Mouse (Mus musculus) heart, embryonic 16.5 days (tissue): ENCODE measurements around the gene Ehmt1. TPM values are rescaled to one million over a fixed set of nuclear protein-coding genes. Genes with fewer than 3 reads are reported as not detected.

Experiments
- ATAC-seq: fragments of 200-750 bp; cut with Nextera tagmentation; replicated peaks from 2 replicates; pipeline ENCODE4 v1.8.0; 2017; ENCODE audit warnings: moderate number of reproducible peaks; ENCODE audit not compliant: insufficient read depth, low FRiP score; ENCODE audit errors: extremely low read depth
- H3K27ac ChIP-seq: fragments of 300-500 bp; sonication (generic); 2 replicates; pipeline ENCODE4 v1.5.1; 2014; ENCODE audit warnings: mild to moderate bottlenecking, low read length, control low read depth, moderate library complexity
- H3K27me3 ChIP-seq: fragments of 300-500 bp; sonication (generic); 2 replicates; pipeline ENCODE4 v1.6.1; 2014; ENCODE audit warnings: low read length, mixed read lengths; ENCODE audit not compliant: control insufficient read depth, insufficient read depth
- H3K36me3 ChIP-seq: fragments of 300-500 bp; sonication (generic); 2 replicates; pipeline ENCODE4 v1.6.1; 2014; ENCODE audit not compliant: control insufficient read depth, insufficient read depth
- H3K4me1 ChIP-seq: fragments of 300-500 bp; sonication (generic); 2 replicates; pipeline ENCODE4 v1.6.1; 2014; ENCODE audit warnings: low read length, mixed read lengths; ENCODE audit not compliant: control insufficient read depth, insufficient read depth
- H3K4me2 ChIP-seq: fragments of 300-500 bp; sonication (generic); 2 replicates; pipeline ENCODE4 v1.6.1; 2014; ENCODE audit warnings: low read depth, mild to moderate bottlenecking, control low read depth, low read length
- H3K4me3 ChIP-seq: fragments of 300-500 bp; sonication (generic); 2 replicates; pipeline ENCODE4 v1.5.1; 2014; ENCODE audit warnings: mild to moderate bottlenecking, control low read depth, low read length
- H3K9ac ChIP-seq: fragments of 300-500 bp; sonication (generic); 2 replicates; pipeline ENCODE4 v1.6.1; 2014; ENCODE audit warnings: low read length, control low read depth
- H3K9me3 ChIP-seq: fragments of 300-500 bp; sonication (generic); replicated peaks from 2 replicates; pipeline ENCODE4 v1.6.1; 2016; ENCODE audit warnings: low read length; ENCODE audit not compliant: control insufficient read depth
- WGBS: fragments of 180-500 bp; shearing (Covaris S2); extraction: QIAGEN DNeasy Blood & Tissue Kit; methylation state at CpG from one replicate; pipeline ENCODE4 v1.1.7; 2014; 5-methylcytosine and 5-hydroxymethylcytosine counted together
- polyA plus RNA-seq: library from polyadenylated mRNA; unstranded; fragments of >200 nt; fragmentation: Nextera tagmentation; extraction: Ambion mirVana; gene quantifications from 2 replicates; pipeline ENCODE4 v1.2.1, GENCODE M21; 2015

The Ehmt1 gene
- polyA plus RNA-seq, 1 experiment from 2014 or later = 49.0 TPM

DNA sequence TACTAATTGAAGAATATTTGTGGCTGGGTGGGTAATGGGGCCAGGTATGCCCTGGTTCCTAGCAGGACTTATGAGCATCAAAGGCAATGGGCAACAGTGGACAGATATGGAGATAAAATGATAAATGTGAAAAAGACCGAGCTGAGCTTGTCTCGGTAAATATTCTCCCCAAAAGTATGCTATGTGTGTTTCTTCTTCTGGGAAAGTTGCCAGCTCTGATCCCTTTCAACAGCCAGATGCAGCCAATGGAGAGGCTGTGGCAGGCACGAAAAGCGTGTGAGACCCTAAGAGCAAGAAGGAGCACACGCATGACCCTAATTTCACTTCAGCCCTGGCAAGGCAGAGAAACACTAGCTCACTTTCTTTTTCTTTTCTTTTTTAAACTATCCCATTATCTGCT lies 18.4 kb downstream of the Ehmt1 start:
- Histone ChIP-seq H3K27ac (no peak overlapping the region), H3K9ac (no peak overlapping the region), H3K4me2 (no peak overlapping the region), H3K4me1 (peaks cover 21% of the 10 kb centered on the region), H3K27me3 (no peaks in the 10 kb centered on the region), H3K4me3 (no peak overlapping the region), H3K36me3 (no peaks in the 10 kb centered on the region), H3K9me3 (no peaks in the 10 kb centered on the region)
- WGBS = 29% methylated on average over 5 of the region's 5 CpGs
- ATAC-seq = no peak

DNA sequence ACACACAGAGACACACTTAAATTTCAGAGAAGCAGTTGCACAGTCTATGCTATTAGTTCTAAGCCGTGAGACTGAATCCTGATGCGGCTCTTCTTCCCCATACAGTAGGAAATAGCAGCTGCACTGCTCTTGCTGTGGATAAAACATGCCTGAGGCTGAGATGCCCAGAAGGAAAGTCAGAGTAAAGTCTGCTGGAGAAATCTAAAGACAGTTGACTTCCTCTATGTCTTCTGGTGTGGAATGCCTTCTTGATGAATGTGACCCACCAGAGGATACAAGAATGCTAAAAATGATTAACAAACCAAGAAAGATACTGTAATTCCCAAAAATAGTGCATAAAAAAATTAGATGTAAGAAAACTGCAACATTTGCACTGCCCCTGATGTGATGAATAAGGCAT lies 20.1 kb downstream of the Ehmt1 start:
- Histone ChIP-seq H3K27ac (no peak overlapping the region), H3K27me3 (no peaks in the 10 kb centered on the region), H3K9me3 (no peaks in the 10 kb centered on the region), H3K4me3 (no peak overlapping the region), H3K4me1 (peaks cover 15% of the 10 kb centered on the region), H3K9ac (no peak overlapping the region), H3K36me3 (no peaks in the 10 kb centered on the region), H3K4me2 (no peak overlapping the region)
- no peak for ATAC-seq
- 92% methylated on average over 2 of the region's 2 CpGs for WGBS

DNA sequence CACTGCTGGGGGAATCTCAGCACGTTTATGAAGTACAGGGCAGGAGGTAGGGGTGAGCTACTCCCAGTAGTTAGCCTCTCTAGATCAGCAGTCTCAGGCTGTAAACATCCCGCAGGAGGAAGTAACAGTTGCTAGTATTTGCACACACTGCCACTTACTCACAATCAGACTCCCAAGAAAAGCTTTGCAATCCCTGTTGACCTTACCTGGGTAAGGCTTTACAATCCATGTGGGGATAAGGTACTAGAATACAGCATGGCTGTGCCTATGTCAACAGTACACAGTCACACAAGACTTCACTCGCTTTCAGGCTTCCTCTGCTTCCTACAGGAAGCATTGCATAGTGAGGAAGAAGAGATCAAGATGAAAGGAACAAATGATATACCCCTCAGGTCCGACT lies 22.7 kb downstream of the Ehmt1 start:
- no peak for ATAC-seq
- H3K4me2 ChIP-seq = no peak overlapping the region
- no peaks in the 10 kb centered on the region for H3K36me3 ChIP-seq
- H3K27ac ChIP-seq = no peak overlapping the region
- no peaks in the 10 kb centered on the region for H3K9me3 ChIP-seq
- 76% methylated on average over 4 of the region's 4 CpGs for WGBS
- no peak overlapping the region for H3K4me3 ChIP-seq
- H3K9ac ChIP-seq = no peak overlapping the region
- peaks cover 18% of the 10 kb centered on the region for H3K4me1 ChIP-seq
- H3K27me3 ChIP-seq = no peaks in the 10 kb centered on the region

DNA sequence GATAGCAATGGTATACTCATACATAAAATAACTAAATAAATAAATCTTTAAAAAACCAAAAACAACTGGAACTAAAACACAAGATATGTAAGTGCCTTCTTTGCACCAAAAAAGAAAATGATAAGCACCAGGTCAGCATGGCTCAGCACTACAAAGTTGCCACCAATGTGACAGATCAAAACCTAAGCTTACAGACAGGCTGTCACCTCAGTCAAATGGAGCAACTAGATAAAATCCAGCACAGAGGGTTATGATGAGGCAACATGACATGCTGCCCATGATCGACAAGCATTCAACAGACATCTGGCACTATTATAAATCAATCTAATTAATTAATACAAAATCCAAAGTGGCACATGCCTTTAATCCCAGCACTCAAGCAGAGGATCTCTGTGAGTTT lies 25.2 kb downstream of the Ehmt1 start:
- Histone ChIP-seq H3K36me3 (no peaks in the 10 kb centered on the region), H3K27me3 (no peaks in the 10 kb centered on the region), H3K9ac (no peak overlapping the region), H3K4me1 (peaks cover 14% of the 10 kb centered on the region), H3K4me3 (no peak overlapping the region), H3K4me2 (no peak overlapping the region), H3K27ac (no peak overlapping the region), H3K9me3 (no peaks in the 10 kb centered on the region)
- 91% methylated on average over 1 of the region's 1 CpGs for WGBS
- no peak for ATAC-seq

DNA sequence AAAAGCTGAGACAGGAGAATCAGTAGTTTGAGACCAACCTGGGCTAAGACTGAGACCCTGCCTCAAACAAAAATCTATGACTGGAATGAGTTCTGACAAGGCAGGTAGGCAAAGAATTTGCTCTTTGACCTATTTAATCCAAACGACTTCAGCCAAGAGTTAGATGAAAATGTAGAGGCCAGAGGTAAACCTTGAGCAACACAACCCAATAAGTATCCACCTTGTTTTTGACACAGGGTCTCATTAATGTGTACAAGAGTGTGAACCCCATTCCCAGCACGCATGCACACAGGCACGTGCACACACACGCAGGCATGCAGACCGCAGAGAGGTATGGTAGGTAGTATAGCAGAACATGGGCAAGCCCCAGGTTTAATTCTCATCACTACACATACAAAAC lies 27.1 kb downstream of the Ehmt1 start:
- no peak for ATAC-seq
- no peak overlapping the region for H3K27ac ChIP-seq
- H3K9ac ChIP-seq = no peak overlapping the region
- no peak overlapping the region for H3K4me3 ChIP-seq
- H3K36me3 ChIP-seq = no peaks in the 10 kb centered on the region
- H3K27me3 ChIP-seq = no peaks in the 10 kb centered on the region
- H3K4me2 ChIP-seq = no peak overlapping the region
- WGBS = 88% methylated on average over 5 of the region's 5 CpGs
- no peaks in the 10 kb centered on the region for H3K9me3 ChIP-seq
- peaks cover 14% of the 10 kb centered on the region for H3K4me1 ChIP-seq

DNA sequence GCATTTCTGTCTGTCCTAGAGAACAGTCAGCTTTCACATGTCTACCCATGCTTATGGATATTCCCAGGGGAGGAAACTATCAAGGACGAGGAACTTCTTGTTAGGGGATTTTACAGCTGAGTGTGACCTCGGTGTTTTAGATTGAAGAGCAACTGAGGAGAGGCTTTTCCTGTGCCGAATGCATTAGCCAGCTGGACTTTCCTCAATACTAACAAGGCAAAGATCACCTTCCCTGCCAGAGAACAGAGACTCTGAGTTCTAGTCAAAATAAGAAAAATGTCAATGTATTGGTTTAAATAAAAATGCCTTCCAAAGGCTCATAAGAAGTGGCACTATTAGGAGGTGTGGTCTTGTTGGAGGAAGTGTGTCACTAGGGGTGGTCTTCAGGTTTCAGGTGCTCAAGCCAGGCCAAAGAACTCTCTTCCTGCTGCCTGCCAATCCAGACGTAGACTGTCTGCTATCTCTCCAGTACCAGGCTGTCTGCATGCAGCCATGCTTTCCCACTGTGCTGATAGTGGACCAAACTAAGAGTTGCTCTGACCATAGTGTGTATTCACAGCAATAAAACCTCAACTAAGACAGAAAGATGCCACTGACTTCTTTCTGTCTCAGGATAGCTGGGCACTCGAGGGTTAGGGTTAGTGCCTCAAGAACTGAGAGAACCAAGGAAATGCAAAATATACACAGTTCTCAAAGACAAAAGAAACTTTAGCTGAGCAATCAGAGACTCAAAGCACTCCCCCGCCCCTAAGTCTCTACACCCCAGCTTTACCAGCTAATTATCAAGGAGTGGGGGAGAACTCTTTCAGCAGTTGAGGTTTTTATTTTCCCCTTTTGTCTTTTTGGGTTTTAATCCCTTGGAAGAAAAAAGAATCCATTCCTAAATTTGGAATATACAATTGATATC lies 28.6 kb downstream of the Ehmt1 start:
- WGBS = 58% methylated on average over 6 of the region's 6 CpGs
- H3K27ac ChIP-seq = no peak overlapping the region
- no peak overlapping the region for H3K9ac ChIP-seq
- peaks cover 8% of the 10 kb centered on the region for H3K36me3 ChIP-seq
- H3K4me2 ChIP-seq = no peak overlapping the region
- no peaks in the 10 kb centered on the region for H3K27me3 ChIP-seq
- ATAC-seq = no peak
- no peak overlapping the region for H3K4me3 ChIP-seq
- no peaks in the 10 kb centered on the region for H3K9me3 ChIP-seq
- H3K4me1 ChIP-seq = peaks cover 14% of the 10 kb centered on the region

DNA sequence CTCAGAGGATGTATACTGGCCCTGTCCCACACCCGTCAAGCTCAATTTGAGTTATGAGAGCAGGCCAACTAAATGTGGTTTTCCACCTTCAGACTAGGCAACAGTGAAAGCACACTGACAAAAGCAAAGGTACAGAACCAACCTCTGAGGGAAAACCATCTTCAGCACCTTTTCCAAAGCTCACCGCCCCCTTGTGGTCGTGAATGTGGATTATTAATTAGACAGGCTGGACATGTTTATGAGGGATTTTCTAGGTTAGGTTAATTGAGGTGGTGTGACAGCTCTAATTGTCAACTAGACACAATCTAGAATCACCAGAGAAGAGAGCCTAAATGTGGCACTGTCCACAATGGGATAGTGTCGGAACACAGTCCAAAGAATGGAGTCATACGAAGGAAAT lies 30.5 kb downstream of the Ehmt1 start:
- 80% methylated on average over 5 of the region's 5 CpGs for WGBS
- Histone ChIP-seq H3K36me3 (peaks cover 18% of the 10 kb centered on the region), H3K9ac (no peak overlapping the region), H3K27me3 (no peaks in the 10 kb centered on the region), H3K9me3 (no peaks in the 10 kb centered on the region), H3K27ac (no peak overlapping the region), H3K4me1 (peaks cover 14% of the 10 kb centered on the region), H3K4me3 (no peak overlapping the region), H3K4me2 (no peak overlapping the region)
- no peak for ATAC-seq

DNA sequence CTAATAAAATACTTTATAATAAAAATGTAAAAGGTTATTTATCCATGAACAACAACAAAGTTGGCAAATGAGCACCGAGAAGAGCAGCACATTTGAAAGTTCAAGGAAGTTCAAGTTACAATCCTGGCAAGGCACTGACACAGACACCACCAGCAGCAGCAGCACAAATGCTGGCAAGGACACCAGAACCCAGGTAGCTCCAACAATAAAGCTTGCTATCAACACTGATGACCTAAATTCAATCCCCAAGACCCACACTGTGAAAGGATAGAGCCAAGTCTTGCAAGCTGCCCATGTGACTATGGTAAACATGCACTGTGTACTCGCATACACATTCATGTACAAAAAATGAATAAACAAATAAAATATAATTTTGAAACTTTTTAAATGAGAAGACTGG lies 38.7 kb downstream of the Ehmt1 start:
- WGBS = 95% methylated on average over 2 of the region's 2 CpGs

DNA sequence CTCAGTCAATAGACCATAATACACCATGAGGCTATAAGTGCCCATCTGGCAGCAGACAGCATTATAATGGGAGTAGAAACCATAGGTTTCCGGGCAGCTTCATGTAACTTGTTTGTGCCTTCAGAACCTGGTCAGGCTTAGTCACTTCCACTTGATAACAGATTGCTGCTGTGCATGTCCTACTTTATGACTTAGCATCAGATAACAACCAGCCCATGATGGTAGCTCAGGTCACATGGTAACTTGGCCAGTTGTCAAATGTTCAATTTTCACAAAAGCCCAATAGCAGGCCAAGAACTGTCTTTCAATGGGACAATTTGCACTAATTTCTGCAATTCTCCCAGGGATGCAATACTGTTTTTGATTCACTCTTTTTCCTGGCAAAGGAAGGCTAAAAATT lies 48.5 kb downstream of the Ehmt1 start:
- Histone ChIP-seq H3K36me3 (peaks cover 21% of the 10 kb centered on the region; the same call in 1 of the 2 replicates), H3K9me3 (no peaks in the 10 kb centered on the region), H3K27ac (no peak overlapping the region), H3K4me3 (no peak overlapping the region), H3K4me1 (peaks cover 2% of the 10 kb centered on the region; the same call in 1 of the 2 replicates), H3K4me2 (no peak overlapping the region), H3K27me3 (no peaks in the 10 kb centered on the region), H3K9ac (no peak overlapping the region)
- WGBS = 93% methylated on average over 1 of the region's 1 CpGs
- ATAC-seq = no peak

More for the DNA sequence above, 38.7 kb downstream of the Ehmt1 start:
- no peaks in the 10 kb centered on the region for H3K9me3 ChIP-seq
- no peaks in the 10 kb centered on the region for H3K27me3 ChIP-seq
- no peak overlapping the region for H3K4me3 ChIP-seq
- no peak overlapping the region for H3K9ac ChIP-seq
- peaks cover 33% of the 10 kb centered on the region for H3K36me3 ChIP-seq
- no peak overlapping the region for H3K4me2 ChIP-seq
- H3K4me1 ChIP-seq = no peaks in the 10 kb centered on the region
- no peak for ATAC-seq
- H3K27ac ChIP-seq = no peak overlapping the region
